Mouse (Mus musculus): ENCODE results near the gene Smim14. TPM values are rescaled to one million over a fixed set of nuclear protein-coding genes. Genes with fewer than 3 reads are reported as not detected.

Smim14 gene
- total RNA-seq, 4 experiments from 2014 or later, result 149 to 180 (median 174) TPM

- DNase-seq (ENCODE audit: low spot score in 2 of 2), result no peak
Measured at GRCm38 (mm10) chr5:65466911-65467310, 70.1 kb downstream of the Smim14 start.

- no peak for DNase-seq (ENCODE audit: low spot score in 2 of 2)
Measured at GRCm38 (mm10) chr5:65460361-65460760, 76.6 kb downstream of the Smim14 start.

GRCm38 (mm10) chr5:65459454-65459853, 77.5 kb downstream of the Smim14 start:
- no peak for DNase-seq (ENCODE audit: low spot score in 2 of 2)

- DNase-seq (ENCODE audit: low spot score in 2 of 2), result peak in 1 of 2 experiments; percentile 3
Measured at GRCm38 (mm10) chr5:65457846-65458245, 79.1 kb downstream of the Smim14 start.

- peak in 1 of 2 experiments; percentile 7 for DNase-seq (ENCODE audit: low spot score in 2 of 2)
Measured at GRCm38 (mm10) chr5:65457086-65457827, 79.7 kb downstream of the Smim14 start.

GRCm38 (mm10) chr5:65454771-65455170, 82.2 kb downstream of the Smim14 start:
- DNase-seq (ENCODE audit: low spot score in 2 of 2), result no peak

- no peak for DNase-seq (ENCODE audit: low spot score in 2 of 2)
Measured at GRCm38 (mm10) chr5:65448941-65449340, 88.0 kb downstream of the Smim14 start.

GRCm38 (mm10) chr5:65447826-65448225, 89.2 kb downstream of the Smim14 start:
- no peak for DNase-seq (ENCODE audit: low spot score in 2 of 2)

GRCm38 (mm10) chr5:65446756-65447155, 90.2 kb downstream of the Smim14 start:
- DNase-seq (ENCODE audit: low spot score in 2 of 2), result no peak

GRCm38 (mm10) chr5:65444981-65445380, 92.0 kb downstream of the Smim14 start:
- no peak for DNase-seq (ENCODE audit: low spot score in 2 of 2)

- no peak for DNase-seq (ENCODE audit: low spot score in 2 of 2)
Measured at GRCm38 (mm10) chr5:65438041-65438440, 98.9 kb downstream of the Smim14 start.

- DNase-seq (ENCODE audit: low spot score in 2 of 2), result peak; percentile 84 to 97
Measured at GRCm38 (mm10) chr5:65435806-65436561, 101.0 kb downstream of the Smim14 start, which contains the start of gene Ugdh. TSS of gene Ugdh (minus strand) at chr5:65435949.

- no peak for DNase-seq (ENCODE audit: low spot score in 2 of 2)
Measured at GRCm38 (mm10) chr5:65435363-65435805, 101.6 kb downstream of the Smim14 start.

- peak in 1 of 2 experiments; percentile 23 for DNase-seq (ENCODE audit: low spot score in 2 of 2)
Measured at GRCm38 (mm10) chr5:65434471-65435362, 102.3 kb downstream of the Smim14 start.

- DNase-seq (ENCODE audit: low spot score in 2 of 2), result no peak
Measured at GRCm38 (mm10) chr5:65429441-65429840, 107.5 kb downstream of the Smim14 start.

GRCm38 (mm10) chr5:65428321-65428720, 108.7 kb downstream of the Smim14 start:
- no peak for DNase-seq (ENCODE audit: low spot score in 2 of 2)

- DNase-seq (ENCODE audit: low spot score in 2 of 2), result no peak
Measured at GRCm38 (mm10) chr5:65425251-65425650, 111.7 kb downstream of the Smim14 start.

GRCm38 (mm10) chr5:65424215-65424614, 112.8 kb downstream of the Smim14 start:
- DNase-seq (ENCODE audit: low spot score in 2 of 2), result no peak

- DNase-seq (ENCODE audit: low spot score in 2 of 2), result no peak
Measured at GRCm38 (mm10) chr5:65422803-65423202, 114.2 kb downstream of the Smim14 start.

GRCm38 (mm10) chr5:65420822-65421221, 116.2 kb downstream of the Smim14 start:
- DNase-seq (ENCODE audit: low spot score in 2 of 2), result no peak

- DNase-seq (ENCODE audit: low spot score in 2 of 2), result no peak
Measured at GRCm38 (mm10) chr5:65419136-65419535, 117.8 kb downstream of the Smim14 start.
